Mouse (Mus musculus): ENCODE measurements around the gene Fbll1. TPM values are rescaled to one million over a fixed set of nuclear protein-coding genes. Genes with fewer than 3 reads are reported as not detected.

Gene Fbll1
- polyA plus RNA-seq, 1 experiment from 2014 or later: not detected

- Histone ChIP-seq H3K4me3 (ENCODE audit: inconsistent target) (peak within 1 kb of the TSS; percentile 85), H3K36me3 (ENCODE audit: inconsistent target) (no peaks in the 10 kb centered on the region), H3K79me2 (ENCODE audit: inconsistent target) (peaks cover 46% of the 10 kb centered on the region), H3K27ac (peak within 1 kb of the TSS; percentile 67)
- WGBS (ENCODE audit: missing documents): under 1% methylated on average over 47 of the region's 50 CpGs
Measured at GRCm38 (mm10) chr11:35769188-35769745, 29.4 kb downstream of the Fbll1 start, which contains the start of gene Pank3. Gene Pank3, plus strand, starts transcription at chr11:35769484.

GRCm38 (mm10) chr11:35766845-35767244 lies 31.8 kb downstream of the Fbll1 start:
- Histone ChIP-seq H3K4me3 (ENCODE audit: inconsistent target) (no peak overlapping the region), H3K36me3 (ENCODE audit: inconsistent target) (no peaks in the 10 kb centered on the region), H3K79me2 (ENCODE audit: inconsistent target) (peaks cover 22% of the 10 kb centered on the region), H3K27ac (no peak overlapping the region)
- WGBS (ENCODE audit: missing documents): 95% methylated on average over 5 of the region's 5 CpGs

GRCm38 (mm10) chr11:35760627-35761003 lies 38.1 kb downstream of the Fbll1 start:
- 90% methylated on average over 4 of the region's 4 CpGs for WGBS (ENCODE audit: missing documents)
- H3K4me3 ChIP-seq (ENCODE audit: inconsistent target): no peak overlapping the region
- no peaks in the 10 kb centered on the region for H3K36me3 ChIP-seq (ENCODE audit: inconsistent target)
- H3K27ac ChIP-seq: no peak overlapping the region
- H3K79me2 ChIP-seq (ENCODE audit: inconsistent target): no peaks in the 10 kb centered on the region

- 89% methylated on average over 7 of the region's 7 CpGs for WGBS (ENCODE audit: missing documents)
- Histone ChIP-seq H3K36me3 (ENCODE audit: inconsistent target) (no peaks in the 10 kb centered on the region), H3K27ac (no peak overlapping the region), H3K4me3 (ENCODE audit: inconsistent target) (no peak overlapping the region), H3K79me2 (ENCODE audit: inconsistent target) (no peaks in the 10 kb centered on the region)
Measured at GRCm38 (mm10) chr11:35760001-35760626, 38.6 kb downstream of the Fbll1 start.

GRCm38 (mm10) chr11:35756411-35757303 lies 42.0 kb downstream of the Fbll1 start:
- 88% methylated on average over 11 of the region's 11 CpGs for WGBS (ENCODE audit: missing documents)
- H3K27ac ChIP-seq: no peak overlapping the region
- no peaks in the 10 kb centered on the region for H3K36me3 ChIP-seq (ENCODE audit: inconsistent target)
- H3K4me3 ChIP-seq (ENCODE audit: inconsistent target): no peak overlapping the region
- no peaks in the 10 kb centered on the region for H3K79me2 ChIP-seq (ENCODE audit: inconsistent target)

- Histone ChIP-seq H3K79me2 (ENCODE audit: inconsistent target) (no peaks in the 10 kb centered on the region), H3K27ac (no peak overlapping the region), H3K4me3 (ENCODE audit: inconsistent target) (no peak overlapping the region), H3K36me3 (ENCODE audit: inconsistent target) (no peaks in the 10 kb centered on the region)
- 83% methylated on average over 6 of the region's 6 CpGs for WGBS (ENCODE audit: missing documents)
Measured at GRCm38 (mm10) chr11:35755546-35755945, 43.1 kb downstream of the Fbll1 start.

GRCm38 (mm10) chr11:35754906-35755418 lies 43.7 kb downstream of the Fbll1 start:
- Histone ChIP-seq H3K27ac (no peak overlapping the region), H3K36me3 (ENCODE audit: inconsistent target) (no peaks in the 10 kb centered on the region), H3K79me2 (ENCODE audit: inconsistent target) (no peaks in the 10 kb centered on the region), H3K4me3 (ENCODE audit: inconsistent target) (no peak overlapping the region)
- WGBS (ENCODE audit: missing documents): 94% methylated on average over 4 of the region's 4 CpGs

- Histone ChIP-seq H3K4me3 (ENCODE audit: inconsistent target) (no peak overlapping the region), H3K27ac (no peak overlapping the region), H3K36me3 (ENCODE audit: inconsistent target) (no peaks in the 10 kb centered on the region), H3K79me2 (ENCODE audit: inconsistent target) (no peaks in the 10 kb centered on the region)
- WGBS (ENCODE audit: missing documents): 61% methylated on average over 8 of the region's 8 CpGs
Measured at GRCm38 (mm10) chr11:35750578-35750977, 48.1 kb downstream of the Fbll1 start.

Other genes with a start within 250 kb of the Fbll1 start
- 17.9 to 46.3 TPM (median 31.2 TPM) in 3 replicates for gene Pank3, start 29.4 kb downstream of the Fbll1 start, polyA plus RNA-seq (2018)
- 56.1 to 122 TPM (median 102 TPM) in 3 replicates for gene Rars, start 35.6 kb upstream of the Fbll1 start, polyA plus RNA-seq (2018)
- gene Wwc1, start 181.6 kb upstream of the Fbll1 start, polyA plus RNA-seq (2018): 0.05 to 0.09 TPM in 2 of 3 replicates, not detected in the other